Mouse (Mus musculus) myocyte (in vitro differentiated cells): ENCODE measurements around the gene Grik5.

Source experiments
- MAX ChIP-seq: IDR thresholded peaks from one replicate; pipeline ENCODE4 v1.6.1; 2011; ENCODE audit warnings: low read depth, mild to moderate bottlenecking, control low read depth
- POLR2A ChIP-seq: IDR thresholded peaks from one replicate; pipeline ENCODE4 v1.6.1; 2011; ENCODE audit warnings: low read depth, mild to moderate bottlenecking, control low read depth, moderate library complexity; ENCODE audit not compliant: insufficient read length
- TCF3 ChIP-seq: IDR thresholded peaks from one replicate; pipeline ENCODE4 v1.6.1; 2011; ENCODE audit warnings: low read depth, control low read depth; ENCODE audit not compliant: insufficient read length
- USF1 ChIP-seq: IDR thresholded peaks from one replicate; pipeline ENCODE4 v1.6.1; 2011; ENCODE audit warnings: low read depth, mild to moderate bottlenecking, control low read depth, moderate library complexity

DNA sequence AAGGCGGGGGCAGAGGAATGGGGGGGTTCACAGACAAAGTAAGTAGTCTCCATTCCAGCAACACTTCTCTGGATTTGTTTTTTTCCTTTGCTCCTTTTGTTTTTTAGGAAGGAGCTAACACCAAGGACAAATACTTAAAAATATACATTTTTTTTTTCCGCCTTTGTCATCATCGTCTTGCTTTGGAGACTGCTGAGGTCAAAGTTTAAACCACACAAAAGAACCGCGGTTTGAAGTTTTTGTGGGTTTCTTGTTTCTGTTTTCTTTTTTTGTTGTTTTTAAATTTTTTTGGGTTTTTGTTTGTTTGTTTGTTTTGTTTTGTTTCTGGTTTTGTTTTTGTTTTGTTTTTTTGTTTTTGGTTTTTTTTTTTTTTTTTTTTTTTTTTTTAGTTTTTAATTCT, 15.8 kb upstream of the Grik5 start:
- no peak for TF ChIP-seq TCF3
- no peak for TF ChIP-seq POLR2A
- TF ChIP-seq MAX = no peak
- no peak for TF ChIP-seq USF1
